Mouse (Mus musculus) stomach, embryonic 16.5 days (tissue): ENCODE data around the gene Pgls. TPM values are rescaled to one million over a fixed set of nuclear protein-coding genes. Genes with fewer than 3 reads are reported as not detected.
A peak's percentile ranks its signal among the peaks of the same experiment; 100 is the strongest.

ENCODE experiments used
- ATAC-seq: fragments of 200-750 bp; cut with Nextera tagmentation; 2 replicates; pipeline ENCODE4 v1.8.0; 2017; ENCODE audit warnings: moderate number of reproducible peaks, moderate TSS enrichment; ENCODE audit not compliant: insufficient read depth, low FRiP score
- H3K27ac ChIP-seq: fragments of 300-500 bp; sonication (generic); 2 replicates; pipeline ENCODE4 v1.5.1; 2014; ENCODE audit warnings: low read length
- H3K27me3 ChIP-seq: fragments of 300-500 bp; sonication (generic); 2 replicates; pipeline ENCODE4 v1.6.1; 2014; ENCODE audit warnings: low read length, control low read depth, mixed read lengths; ENCODE audit not compliant: control insufficient read depth, insufficient read depth
- H3K36me3 ChIP-seq: fragments of 300-500 bp; sonication (generic); 2 replicates; pipeline ENCODE4 v1.6.1; 2014; ENCODE audit warnings: low read length; ENCODE audit not compliant: control insufficient read depth, insufficient read depth
- H3K4me1 ChIP-seq: fragments of 300-500 bp; sonication (generic); 2 replicates; pipeline ENCODE4 v1.6.1; 2014; ENCODE audit warnings: low read length, control low read depth, mixed read lengths; ENCODE audit not compliant: control insufficient read depth, insufficient read depth
- H3K4me2 ChIP-seq: fragments of 300-500 bp; sonication (generic); 2 replicates; pipeline ENCODE4 v1.6.1; 2014; ENCODE audit warnings: low read depth, low read length, mixed read lengths
- H3K4me3 ChIP-seq: fragments of 300-500 bp; sonication (generic); replicated peaks from 2 replicates; pipeline ENCODE4 v1.5.1; 2014; ENCODE audit warnings: mild to moderate bottlenecking, low read length
- H3K9ac ChIP-seq: fragments of 300-500 bp; sonication (generic); 2 replicates; pipeline ENCODE4 v1.6.1; 2014; ENCODE audit warnings: low read length
- H3K9me3 ChIP-seq: fragments of 300-500 bp; sonication (generic); replicated peaks from 2 replicates; pipeline ENCODE4 v1.6.1; 2016; ENCODE audit warnings: low read length, control low read depth; ENCODE audit not compliant: control insufficient read depth
- WGBS: fragments of 180-500 bp; shearing (Covaris S2); extraction: QIAGEN DNeasy Blood & Tissue Kit; methylation state at CpG from one replicate; pipeline ENCODE4 v1.1.7; 2014; 5-methylcytosine and 5-hydroxymethylcytosine counted together
- polyA plus RNA-seq: library from polyadenylated mRNA; unstranded; fragments of >200 nt; fragmentation: Nextera tagmentation; extraction: Ambion mirVana; gene quantifications from 2 replicates; pipeline ENCODE4 v1.2.1, GENCODE M21; 2015

Pgls gene
- polyA plus RNA-seq, 1 experiment from 2014 or later = 206 TPM

DNA sequence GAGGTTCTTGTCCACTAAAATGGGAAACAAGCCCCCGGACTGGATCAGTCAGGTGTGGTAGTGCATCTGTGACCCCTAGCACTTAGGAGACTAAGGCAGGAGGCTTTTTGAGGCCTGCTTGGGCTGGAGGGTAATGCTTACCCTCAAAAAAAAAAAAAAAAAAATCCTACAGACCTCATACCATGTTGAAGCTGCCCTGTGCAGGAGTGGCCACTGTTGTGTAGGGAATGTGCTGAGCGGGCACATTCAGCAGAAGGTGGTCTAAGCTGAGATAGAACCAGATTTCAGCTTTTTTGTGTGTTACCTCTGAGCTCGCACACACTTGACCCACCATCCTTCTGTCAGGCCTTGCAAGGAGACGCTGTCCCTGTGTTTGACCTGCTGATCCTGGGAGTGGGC is 2.3 kb downstream of the Pgls start:
- H3K9ac ChIP-seq = no peak overlapping the region
- no peak overlapping the region for H3K27ac ChIP-seq
- H3K36me3 ChIP-seq = no peaks in the 10 kb centered on the region; the same call in 1 of the 2 replicates
- peaks cover 24% of the 10 kb centered on the region for H3K4me1 ChIP-seq
- no peak for ATAC-seq
- 91% methylated on average over 4 of the region's 4 CpGs for WGBS
- H3K9me3 ChIP-seq = no peaks in the 10 kb centered on the region
- no peak overlapping the region for H3K4me2 ChIP-seq
- no peaks in the 10 kb centered on the region for H3K27me3 ChIP-seq
- no peak overlapping the region for H3K4me3 ChIP-seq

DNA sequence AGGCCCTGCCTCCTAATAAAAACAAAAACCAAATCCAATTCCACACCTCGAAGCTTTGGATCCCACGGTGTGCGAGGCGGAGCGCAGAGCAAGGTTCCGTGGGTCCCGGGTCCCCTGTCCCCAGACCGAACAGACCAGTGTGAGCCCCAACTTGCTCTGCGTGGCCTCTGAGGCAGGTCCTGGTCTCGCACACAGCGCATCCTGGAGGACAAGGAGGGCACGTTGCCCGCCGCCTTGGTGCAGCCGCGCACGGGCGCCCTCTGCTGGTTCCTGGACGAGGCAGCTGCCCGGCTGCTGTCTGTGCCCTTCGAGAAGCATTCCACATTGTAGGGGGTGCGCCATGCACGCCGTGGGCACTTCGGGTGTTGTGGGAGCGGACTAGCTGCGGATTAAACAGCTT is 3.9 kb downstream of the Pgls start:
- peaks cover 5% of the 10 kb centered on the region; the same call in 1 of the 2 replicates for H3K27me3 ChIP-seq
- H3K4me1 ChIP-seq = peaks cover 21% of the 10 kb centered on the region
- H3K36me3 ChIP-seq = no peaks in the 10 kb centered on the region; the same call in 1 of the 2 replicates
- H3K9me3 ChIP-seq = no peaks in the 10 kb centered on the region
- H3K9ac ChIP-seq = peak overlapping the region; percentile 46
- no peak overlapping the region for H3K4me3 ChIP-seq
- peak overlapping the region; percentile 19; the same call in 1 of the 2 replicates for H3K4me2 ChIP-seq
- ATAC-seq = peak; percentile 17; the same call in 1 of the 2 replicates
- 5% methylated on average over 27 of the region's 27 CpGs for WGBS
- no peak overlapping the region for H3K27ac ChIP-seq

DNA sequence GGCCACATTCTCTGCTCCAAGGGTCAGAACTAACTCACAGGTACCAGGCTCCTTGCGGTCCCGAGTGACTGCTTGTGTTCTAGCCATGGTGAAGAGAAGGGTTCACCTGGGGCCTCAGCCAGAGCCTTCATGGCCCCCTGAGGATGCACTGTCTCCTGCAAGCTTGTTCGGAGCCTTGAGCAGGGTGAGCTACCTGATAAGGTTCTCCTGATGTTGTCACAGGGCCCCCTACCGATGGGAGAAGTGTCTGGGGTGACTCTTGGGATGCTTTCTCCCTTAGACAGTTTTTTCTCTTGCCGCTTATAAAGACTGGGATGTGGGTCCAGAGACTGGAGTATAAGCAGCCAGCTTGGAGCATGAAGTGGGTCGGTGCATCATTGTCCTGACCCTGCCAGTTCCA is 4.4 kb downstream of the Pgls start:
- H3K4me1 ChIP-seq = peaks cover 16% of the 10 kb centered on the region
- H3K27me3 ChIP-seq = peaks cover 6% of the 10 kb centered on the region; the same call in 1 of the 2 replicates
- no peak overlapping the region for H3K27ac ChIP-seq
- ATAC-seq = no peak
- no peaks in the 10 kb centered on the region; the same call in 1 of the 2 replicates for H3K36me3 ChIP-seq
- WGBS = 58% methylated on average over 6 of the region's 6 CpGs
- H3K9me3 ChIP-seq = no peaks in the 10 kb centered on the region
- H3K9ac ChIP-seq = peak overlapping the region; percentile 46; the same call in 1 of the 2 replicates
- no peak overlapping the region for H3K4me3 ChIP-seq
- no peak overlapping the region for H3K4me2 ChIP-seq

DNA sequence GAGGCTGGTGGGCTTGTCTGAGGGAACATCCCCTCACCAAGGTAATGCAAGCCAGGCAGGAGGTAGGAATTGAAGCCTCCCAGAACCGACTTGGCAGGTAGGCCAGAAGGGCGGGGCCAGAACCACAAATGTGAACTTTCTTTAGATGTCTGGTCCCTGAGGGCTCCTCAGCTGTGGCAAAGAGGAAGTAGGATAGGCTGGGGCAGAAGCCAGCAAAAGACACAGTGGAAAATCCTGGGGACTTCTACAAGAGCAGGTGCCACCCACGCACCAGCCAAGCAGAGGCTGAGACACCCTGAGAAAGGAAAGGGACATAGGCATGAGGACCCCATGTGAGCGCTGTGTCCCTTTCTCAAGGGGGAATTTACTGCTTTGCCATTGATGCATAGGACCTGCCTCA is 4.8 kb downstream of the Pgls start:
- Histone ChIP-seq H3K4me1 (peaks cover 15% of the 10 kb centered on the region), H3K36me3 (no peaks in the 10 kb centered on the region; the same call in 1 of the 2 replicates), H3K27me3 (peaks cover 6% of the 10 kb centered on the region; the same call in 1 of the 2 replicates), H3K4me2 (no peak overlapping the region), H3K9me3 (no peaks in the 10 kb centered on the region), H3K4me3 (no peak overlapping the region), H3K9ac (no peak overlapping the region), H3K27ac (no peak overlapping the region)
- 75% methylated on average over 4 of the region's 4 CpGs for WGBS
- no peak for ATAC-seq

DNA sequence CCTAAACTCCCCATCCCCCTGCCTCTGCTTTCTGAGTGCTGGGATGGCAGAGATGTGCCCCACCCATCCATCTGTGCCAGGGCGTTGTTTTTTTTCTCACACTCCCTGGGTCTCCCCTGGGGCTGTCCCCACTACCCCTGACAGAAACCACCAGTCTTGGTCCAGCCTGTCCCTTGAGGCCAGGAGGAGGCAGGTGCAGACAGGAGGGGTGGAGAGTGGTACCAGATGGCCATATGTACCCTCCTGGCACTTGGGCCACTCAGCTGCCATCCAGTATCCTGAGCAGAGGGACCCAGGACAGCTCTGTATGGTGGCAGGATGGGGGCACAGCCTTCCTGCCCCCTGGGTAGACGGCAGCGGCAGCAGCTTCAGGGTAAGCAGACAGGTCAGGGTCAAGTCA is 5.5 kb downstream of the Pgls start, which contains the start of gene Fam129c:
Gene Fam129c, plus strand, starts transcription at position 198 of the 400 bp plus-strand sequence.
- Histone ChIP-seq H3K4me2 (no peak within 1 kb of the TSS), H3K4me3 (no peak within 1 kb of the TSS), H3K36me3 (no peaks in the 10 kb centered on the region; the same call in 1 of the 2 replicates), H3K27me3 (peaks cover 7% of the 10 kb centered on the region), H3K9me3 (no peaks in the 10 kb centered on the region), H3K27ac (no peak within 1 kb of the TSS), H3K4me1 (peaks cover 18% of the 10 kb centered on the region), H3K9ac (no peak within 1 kb of the TSS)
- no peak for ATAC-seq
- WGBS = 82% methylated on average over 3 of the region's 3 CpGs

DNA sequence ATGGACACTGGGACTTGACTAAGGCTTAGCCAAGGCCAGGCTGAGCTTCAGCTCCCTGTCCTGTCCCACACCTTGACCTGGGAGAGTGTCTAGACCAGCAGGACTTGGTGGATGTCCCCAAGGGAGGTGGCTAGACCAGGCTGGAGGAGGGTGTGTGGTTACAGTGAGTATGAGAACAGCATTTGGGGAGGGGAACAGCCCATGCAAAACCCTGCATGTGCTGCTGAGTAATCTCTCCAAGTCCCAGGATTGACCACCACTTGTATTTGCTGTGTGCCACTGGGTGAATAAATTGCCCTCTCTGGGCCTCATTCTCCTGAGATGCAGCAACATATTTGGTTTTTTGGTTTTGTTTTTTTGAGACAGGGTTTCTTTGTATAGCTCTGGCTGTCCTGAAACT is 6.4 kb downstream of the Pgls start:
- Histone ChIP-seq H3K27ac (no peak overlapping the region), H3K9me3 (no peaks in the 10 kb centered on the region), H3K36me3 (no peaks in the 10 kb centered on the region; the same call in 1 of the 2 replicates), H3K4me1 (peaks cover 17% of the 10 kb centered on the region), H3K4me2 (no peak overlapping the region), H3K27me3 (peaks cover 10% of the 10 kb centered on the region), H3K9ac (no peak overlapping the region), H3K4me3 (no peak overlapping the region)
- ATAC-seq = no peak

DNA sequence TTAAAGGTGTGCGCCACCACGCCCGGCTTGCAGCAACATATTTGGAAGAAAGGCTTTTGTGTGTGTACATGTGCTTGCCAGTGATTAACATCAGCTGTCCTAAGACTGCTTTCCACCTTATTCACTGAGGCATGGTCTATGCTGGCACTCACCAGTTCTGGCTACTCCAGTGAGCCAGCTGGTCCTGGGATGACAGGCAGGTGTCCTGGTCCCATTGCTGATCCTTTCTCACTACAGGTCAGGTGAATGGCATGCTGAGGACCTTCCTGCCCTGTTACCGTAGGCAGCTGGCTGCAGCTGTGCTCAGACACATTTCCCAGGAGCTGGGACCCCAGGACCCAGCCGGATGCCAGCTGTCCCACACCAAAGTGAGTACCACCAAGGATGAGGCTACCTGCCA is 6.9 kb downstream of the Pgls start:
- Histone ChIP-seq H3K27ac (no peak overlapping the region), H3K9me3 (no peaks in the 10 kb centered on the region), H3K4me3 (no peak overlapping the region), H3K4me2 (no peak overlapping the region), H3K36me3 (no peaks in the 10 kb centered on the region; the same call in 1 of the 2 replicates), H3K27me3 (peaks cover 10% of the 10 kb centered on the region), H3K9ac (no peak overlapping the region), H3K4me1 (peaks cover 16% of the 10 kb centered on the region)
- WGBS = 92% methylated on average over 5 of the region's 5 CpGs
- ATAC-seq = no peak

DNA sequence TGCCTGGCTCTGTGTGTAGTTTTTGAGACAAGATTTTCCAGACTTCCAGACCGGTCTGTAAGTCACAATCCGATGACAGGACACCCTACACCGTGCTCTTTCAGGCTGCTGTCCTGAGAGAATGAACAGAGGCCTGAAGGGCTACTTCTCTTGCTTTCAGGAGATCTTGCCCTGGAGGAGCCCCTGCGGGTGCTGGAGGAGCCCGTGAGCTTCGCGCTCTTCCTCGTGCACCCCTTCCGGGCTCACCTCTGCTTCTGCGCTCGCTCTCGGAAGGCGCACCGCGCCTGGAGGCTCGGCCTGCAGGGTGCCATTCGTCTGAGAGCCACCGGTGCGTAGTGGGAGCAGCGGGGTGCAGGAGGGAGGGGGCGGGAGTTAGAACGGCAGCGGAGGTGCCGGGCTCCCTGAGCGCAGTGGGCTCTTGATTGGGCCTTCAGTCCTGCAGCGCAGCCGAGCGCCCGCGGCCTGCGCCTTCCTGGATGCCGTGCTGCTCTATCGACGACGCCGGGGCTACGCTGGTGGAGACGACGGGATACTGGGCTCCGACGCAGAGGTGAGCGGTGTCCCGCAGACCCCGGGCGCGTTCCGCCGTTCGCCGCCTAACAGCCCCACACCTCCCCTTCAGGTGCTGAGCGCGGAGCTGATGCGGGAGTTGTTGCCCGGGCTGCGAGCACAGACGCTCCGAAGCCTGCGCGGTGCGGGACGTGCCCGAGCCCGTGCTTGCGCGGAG is 10.1 kb downstream of the Pgls start:
- peak overlapping the region; percentile 43 for H3K4me3 ChIP-seq
- peak overlapping the region; percentile 59 for H3K9ac ChIP-seq
- peak overlapping the region; percentile 36; the same call in 1 of the 2 replicates for H3K27ac ChIP-seq
- 0 out of 2 replicates have a peak, but pooled peaks have one; percentile 5 for ATAC-seq
- peak overlapping the region; percentile 70 for H3K4me2 ChIP-seq
- peaks cover 10% of the 10 kb centered on the region for H3K27me3 ChIP-seq
- WGBS = 4% methylated on average over 65 of the region's 65 CpGs
- H3K36me3 ChIP-seq = no peaks in the 10 kb centered on the region
- H3K9me3 ChIP-seq = no peaks in the 10 kb centered on the region
- H3K4me1 ChIP-seq = peaks cover 12% of the 10 kb centered on the region

DNA sequence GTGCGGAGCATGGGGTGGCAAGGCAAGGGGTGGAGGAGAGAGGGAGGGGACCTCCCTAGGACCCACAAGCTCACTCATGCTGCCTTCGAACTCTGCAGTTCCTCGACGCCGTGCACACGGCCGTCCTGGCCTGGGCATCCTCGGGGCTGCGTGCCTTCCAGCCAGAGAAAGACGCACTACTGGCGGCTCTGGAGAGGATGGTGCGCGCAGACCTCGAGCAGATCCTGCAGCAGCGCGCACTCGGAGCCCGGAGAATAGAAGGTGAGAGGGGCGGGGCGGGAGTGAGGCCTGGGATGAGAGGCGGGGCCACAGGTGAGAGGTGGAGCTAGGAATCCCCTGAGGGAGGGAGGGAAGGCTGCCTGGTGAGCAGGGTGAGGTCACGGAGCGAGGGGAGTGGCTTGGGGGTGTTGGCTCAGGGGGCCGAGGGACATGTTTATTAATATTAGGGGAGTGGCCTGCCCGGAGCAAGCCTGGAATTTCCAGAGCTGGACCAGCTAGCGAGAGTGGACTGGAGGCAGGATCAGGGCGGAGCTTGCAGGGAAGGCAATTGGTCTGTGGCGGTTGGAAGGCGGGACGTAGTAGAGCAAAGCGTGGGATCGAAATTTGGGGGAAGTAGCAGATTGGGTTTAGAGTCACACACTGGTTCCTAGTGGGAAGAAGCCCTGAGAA is 10.8 kb downstream of the Pgls start:
- Histone ChIP-seq H3K4me1 (peaks cover 12% of the 10 kb centered on the region), H3K27ac (peak overlapping the region; percentile 36; the same call in 1 of the 2 replicates), H3K4me2 (peak overlapping the region; percentile 70), H3K36me3 (no peaks in the 10 kb centered on the region), H3K4me3 (peak overlapping the region; percentile 43), H3K27me3 (peaks cover 10% of the 10 kb centered on the region), H3K9me3 (no peaks in the 10 kb centered on the region), H3K9ac (peak overlapping the region; percentile 59)
- WGBS = under 1% methylated on average over 32 of the region's 32 CpGs
- ATAC-seq = peak; percentile 93
